9 mouse cellular contexts compared by ENCODE assay signal in genomic region chr12:15718827-15719226, GRCm38 (mm10).
DNase-seq lines count a peak whose midpoint lies in the region; TF ChIP-seq lines count a peak whose summit lies in the region.
"Had no signal": no experiment of that assay in that cellular context is flagged by ENCODE, and none has a peak within 500 bp of the region (broad histone marks: within the 10 kb centered on the region; RNA-seq: fewer than 3 reads in every experiment).

No protein-coding gene starts in this region.

- no peak for TF ChIP-seq CTCF in kidney, adult 2 months (conservative IDR thresholded peaks at IDR 0.05; ENCODE audit: insufficient read depth, insufficient read length, low read depth, low read length)
- TF ChIP-seq CTCF in layer of hippocampus, adult 2 months (conservative IDR thresholded peaks at IDR 0.05) = no peak

- H3K27ac ChIP-seq in brown adipose tissue, adult 24 weeks (replicated peaks; ENCODE audit: low read depth, low read length) = peak overlapping the region; percentile 99
- no peak overlapping the region for H3K27ac ChIP-seq in kidney, adult 2 months (ENCODE audit: insufficient read depth, low read depth, low read length)
- H3K27ac ChIP-seq in layer of hippocampus, adult 2 months = no peak overlapping the region

- no peak overlapping the region for H3K4me3 ChIP-seq in brown adipose tissue, adult 24 weeks (ENCODE audit: insufficient read depth, low read depth, low read length)
- no peak overlapping the region for H3K4me3 ChIP-seq in kidney, adult 2 months (ENCODE audit: insufficient read depth, low read depth, low read length)
- no peak overlapping the region for H3K4me3 ChIP-seq in layer of hippocampus, adult 2 months

- peak; percentile 8 to 20 for DNase-seq in cerebellum, postnatal 10 days
- no peak for DNase-seq in cerebellum, postnatal 25 days
- DNase-seq in kidney, adult 2 months = peak; percentile 77
- peak; percentile 53 to 57 for DNase-seq in kidney, postnatal 4 days
- no peak for DNase-seq in c-Kit-positive CD71-positive TER-119-positive erythroid progenitor cells, embryonic 14.5 days (ENCODE audit: low spot score)
- no peak for DNase-seq in neural tube, embryonic 10.5 days (ENCODE audit: extremely low spot score, low spot score)
- DNase-seq in layer of hippocampus, adult 2 months (ENCODE audit: low spot score in 2 of 2) = no peak
- DNase-seq: cerebellum, adult 9-10 months had no signal

- no peaks in the 10 kb centered on the region for H3K36me3 ChIP-seq in kidney, adult 2 months (ENCODE audit: control insufficient read depth, insufficient read depth, low read length)

- no peak for TF ChIP-seq POLR2A in kidney, adult 2 months (IDR thresholded peaks at IDR 0.05; ENCODE audit: low read depth, low read length)

- peaks cover 11% of the 10 kb centered on the region; the same call in 1 of the 2 replicates for H3K4me1 ChIP-seq in brown adipose tissue, adult 24 weeks (ENCODE audit: control insufficient read depth, insufficient read depth, insufficient read length, low read length)
- H3K4me1 ChIP-seq in kidney, adult 2 months (ENCODE audit: control insufficient read depth, insufficient read depth, low read length) = no peaks in the 10 kb centered on the region; the same call in 1 of the 2 replicates

- H3K27me3 ChIP-seq in kidney, adult 2 months (replicated peaks; ENCODE audit: control insufficient read depth, insufficient read depth, low read length) = no peaks in the 10 kb centered on the region

- 41% methylated on average over 1 of the region's 1 CpGs for WGBS in kidney, adult 2 months

Comparison
In these comparisons a context has a peak if more than half of its experiments do, and no peak if none do; other contexts are left out.
1. DNase-seq: peak in cerebellum, postnatal 10 days (2 of 2), kidney, adult 2 months (single experiment) and kidney, postnatal 4 days (2 of 2); none in cerebellum, postnatal 25 days (0 of 2), c-Kit-positive CD71-positive TER-119-positive erythroid progenitor cells, embryonic 14.5 days (single experiment), neural tube, embryonic 10.5 days (single experiment) and layer of hippocampus, adult 2 months (0 of 2).